Mouse (Mus musculus): Measurements from ENCODE around the gene Gm20388.

GRCm38 (mm10) chr8:123514781-123515539 is 3604.3 kb downstream of the Gm20388 start, which contains the start of gene Dbndd1:
- TF ChIP-seq HCFC1 (IDR thresholded peaks at IDR 0.05; ENCODE audit: borderline replicate concordance, insufficient read depth, low read length) (no peak), ZNF384 (IDR thresholded peaks at IDR 0.05; ENCODE audit: low read depth, low read length) (no peak)
